Mouse (Mus musculus) thymus, postnatal 0 days (tissue): Measurements from ENCODE around the gene 2010005H15Rik. TPM values are rescaled to one million over a fixed set of nuclear protein-coding genes. Genes with fewer than 3 reads are reported as not detected.
"Not testable (repeated sequence)": the region's sequence is repeated elsewhere in the genome, so short reads cannot be mapped to it uniquely, and the experiment has no call there.

Experiments
- DNase-seq: peaks from one replicate; pipeline ENCODE4 v3.0.0-alpha.2; 2015; ENCODE audit warnings: low spot score
- polyA plus RNA-seq: library from polyadenylated mRNA; unstranded; fragments of >200 nt; fragmentation: Nextera tagmentation; extraction: Ambion mirVana; gene quantifications from 2 replicates; pipeline ENCODE4 v1.2.1, GENCODE M21; 2015

2010005H15Rik gene
- polyA plus RNA-seq = 1.5 and 1.8 TPM in 2 replicates

DNA sequence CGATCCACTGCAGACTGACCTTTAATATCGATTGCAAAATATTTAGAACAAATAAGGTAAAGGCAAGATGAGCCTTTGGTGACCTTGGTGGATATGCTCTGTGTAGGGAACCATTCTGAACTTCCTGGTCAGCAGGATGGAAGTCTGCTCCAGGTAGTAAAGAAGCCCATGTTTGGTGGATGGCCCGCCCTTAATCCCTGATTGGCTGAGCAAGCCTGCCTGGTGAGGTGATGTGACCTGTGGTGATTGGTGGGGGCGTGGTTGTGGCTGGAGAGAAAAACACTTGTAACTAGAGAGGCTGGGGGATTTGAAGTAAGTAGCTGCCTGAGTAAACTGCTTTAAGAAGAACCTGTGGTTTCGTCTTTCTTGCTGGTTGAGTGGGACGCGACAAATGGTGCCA lies at the start of gene 2010005H15Rik:
Gene 2010005H15Rik, plus strand, starts transcription at position 301 of the 400 bp plus-strand sequence.
- not testable (repeated sequence) for DNase-seq

DNA sequence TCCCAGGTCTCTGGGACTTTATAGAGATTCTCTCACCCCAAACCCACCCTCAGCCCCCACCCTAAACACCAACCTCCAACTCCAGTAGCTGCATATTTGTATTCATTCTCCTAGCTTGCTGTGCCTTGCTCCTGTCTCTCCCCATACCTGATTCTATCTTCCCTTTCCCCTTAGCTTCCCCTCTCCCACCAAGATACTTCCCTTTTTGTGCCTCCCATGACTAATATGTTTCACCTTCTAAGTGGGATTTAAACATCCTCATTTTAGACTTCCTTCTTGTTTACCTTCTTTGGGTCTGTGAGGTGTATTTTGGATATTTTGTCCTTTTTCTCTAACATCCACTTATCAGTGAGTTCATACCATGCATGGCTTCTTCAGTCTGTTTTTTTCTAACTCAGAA lies 45.2 kb upstream of the 2010005H15Rik start:
- no peak for DNase-seq

DNA sequence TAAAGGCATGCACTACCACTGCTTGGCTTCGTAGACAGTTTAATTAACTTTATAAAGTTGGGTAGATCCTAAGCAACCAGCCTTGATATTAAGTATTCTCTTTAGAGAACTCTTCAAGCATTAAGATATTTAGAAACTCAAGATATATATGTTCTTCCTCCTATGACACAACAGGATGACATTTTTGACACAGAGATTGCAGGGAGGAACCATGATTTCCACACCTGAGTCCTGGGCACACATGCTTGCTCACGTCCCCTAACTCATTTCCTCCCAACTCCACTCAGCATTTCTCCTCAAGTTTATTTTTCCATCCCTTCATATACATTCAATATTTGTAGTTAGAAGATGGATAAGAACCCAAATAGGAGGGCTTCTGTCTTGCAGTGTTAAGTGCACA lies 41.4 kb upstream of the 2010005H15Rik start:
- no peak for DNase-seq

DNA sequence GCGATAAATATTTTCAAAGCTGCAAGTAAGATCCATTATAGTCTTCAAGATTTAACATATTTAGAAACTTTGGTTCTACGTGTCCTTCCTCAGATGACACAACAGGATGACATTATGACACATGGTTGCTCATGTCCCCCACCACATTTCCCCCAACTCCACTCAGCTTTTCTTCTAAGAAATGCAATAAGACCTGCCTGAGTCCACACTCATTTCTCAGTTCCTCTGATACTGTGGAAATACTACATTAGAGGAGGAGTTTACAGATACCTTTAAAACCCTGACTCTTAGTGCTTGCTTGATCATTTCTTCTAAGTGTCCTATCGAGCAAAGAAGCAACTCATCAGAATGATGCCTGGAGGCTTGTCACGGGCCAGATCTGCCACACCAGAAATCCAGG lies 37.4 kb upstream of the 2010005H15Rik start, which contains the start of gene Gm5483:
Gene Gm5483, plus strand, starts transcription at position 301 of the 400 bp plus-strand sequence.
- DNase-seq = not testable (repeated sequence)

DNA sequence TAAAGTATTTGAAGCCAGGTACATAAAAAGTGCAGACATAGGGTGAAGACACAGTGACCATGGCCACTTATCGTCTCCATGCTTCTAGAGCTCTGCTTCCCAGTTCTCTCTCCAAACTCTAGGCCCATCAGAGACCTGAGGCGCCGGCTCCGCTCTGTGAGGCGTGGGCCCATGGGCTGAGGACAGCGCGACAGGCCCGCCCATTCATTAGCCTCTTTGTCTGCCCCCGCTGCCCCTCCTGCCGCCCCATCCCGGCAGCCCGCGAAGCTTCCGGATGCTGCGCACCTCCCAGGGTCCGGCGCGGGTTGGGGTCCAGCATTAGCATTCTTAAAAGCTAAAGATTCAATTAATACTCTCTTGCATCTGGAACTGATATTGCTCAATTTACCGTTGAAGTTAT lies 22.0 kb upstream of the 2010005H15Rik start:
- DNase-seq = no peak

DNA sequence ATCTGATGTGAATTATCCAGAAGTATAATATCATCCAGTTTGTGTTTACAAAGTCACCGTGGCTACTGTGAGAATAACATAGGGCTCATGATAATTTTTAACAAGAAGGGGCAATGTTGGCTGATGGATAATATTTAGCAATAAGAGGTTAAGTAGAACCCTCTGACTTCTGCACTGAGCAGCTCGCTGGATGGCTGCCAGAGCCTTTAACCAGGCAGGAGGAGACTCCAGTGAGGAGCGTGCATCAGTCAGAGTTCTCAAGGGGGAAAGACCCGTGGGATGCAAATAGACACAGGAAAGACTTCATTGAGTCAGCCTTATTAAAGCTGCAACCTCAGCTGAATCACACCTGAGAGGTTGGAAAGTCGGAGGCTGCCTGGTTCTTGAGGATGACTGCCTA lies 17.4 kb upstream of the 2010005H15Rik start:
- DNase-seq = no peak

DNA sequence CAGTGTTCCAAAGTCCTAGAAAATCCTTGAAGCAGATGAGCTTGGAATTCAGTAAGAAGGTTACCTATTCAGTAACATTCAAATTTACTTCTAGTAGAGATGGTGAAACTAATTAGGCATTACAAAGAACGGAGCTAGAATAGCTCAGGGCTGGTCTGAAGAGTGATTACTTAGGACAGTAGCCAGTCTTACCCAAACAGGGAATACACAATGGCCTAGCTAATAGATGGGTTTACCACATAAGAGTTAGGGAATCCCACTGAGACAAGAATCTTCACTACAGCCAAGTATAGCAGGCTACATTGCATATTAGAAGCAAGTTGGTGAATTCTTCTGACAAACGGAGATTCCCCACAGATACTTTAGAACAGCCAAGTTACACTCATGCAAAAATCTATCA lies 15.6 kb upstream of the 2010005H15Rik start:
- DNase-seq = not testable (repeated sequence)

DNA sequence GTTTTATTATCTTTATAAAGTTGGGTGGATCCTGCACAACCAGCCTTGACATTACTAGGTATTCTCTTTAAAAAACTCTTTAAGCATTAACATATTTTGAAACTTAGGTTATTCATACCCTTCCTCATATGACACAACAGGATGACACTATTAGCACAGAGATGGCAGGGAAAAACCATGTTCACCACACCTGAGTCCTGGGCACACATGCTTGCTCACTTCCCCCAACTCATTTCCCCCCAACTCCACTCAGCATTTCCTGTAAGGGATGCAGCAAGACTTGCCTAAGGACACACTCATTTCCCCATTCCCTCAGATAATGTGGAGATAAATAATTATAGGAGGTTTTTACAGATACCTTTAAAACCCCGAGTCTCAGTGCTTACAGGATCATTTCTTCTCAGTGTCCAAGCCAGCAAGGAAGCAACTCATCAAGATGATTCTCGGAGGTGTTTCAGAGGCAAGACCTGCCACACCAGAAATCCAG lies 11.3 kb upstream of the 2010005H15Rik start, which contains the start of gene Gm5416:
Gene Gm5416, plus strand, starts transcription at position 437 of the 487 bp plus-strand sequence.
- DNase-seq = no peak

DNA sequence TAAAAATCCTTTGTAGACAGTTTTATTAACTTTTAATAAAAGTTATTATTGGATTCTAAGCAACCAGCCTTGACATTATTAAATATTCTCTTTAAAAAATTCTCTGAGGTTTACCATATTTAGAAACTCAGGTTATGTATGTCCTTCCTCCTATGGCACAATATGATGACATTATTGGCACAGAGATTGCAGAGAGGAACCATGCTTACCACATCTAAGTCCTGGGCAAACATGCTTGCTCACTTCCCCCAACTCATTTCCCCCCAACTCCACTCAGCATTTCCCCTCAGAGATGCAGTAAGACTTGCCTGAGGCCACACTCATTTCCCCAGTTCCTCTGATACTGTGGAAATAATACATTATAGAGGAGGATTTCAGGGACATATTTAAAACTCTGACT lies 39.3 kb downstream of the 2010005H15Rik start:
- not testable (repeated sequence) for DNase-seq

DNA sequence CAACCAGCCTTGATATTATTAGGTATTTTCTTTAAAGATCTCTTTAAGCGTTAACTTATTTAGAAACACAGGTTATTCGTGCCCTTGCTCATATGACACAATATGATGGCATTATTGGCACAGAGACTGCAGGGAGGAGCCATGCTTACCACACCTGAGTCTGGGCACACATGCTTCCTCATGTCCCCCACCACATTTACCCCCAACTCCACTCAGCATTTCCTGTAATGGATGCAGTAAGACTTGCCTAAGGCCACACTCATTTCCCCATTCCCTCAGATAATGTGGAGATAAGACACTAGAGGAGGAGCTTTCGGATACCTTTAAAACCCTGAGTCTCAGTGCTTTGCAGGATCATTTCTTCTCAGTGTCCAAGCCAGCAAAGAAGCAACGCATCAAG lies 55.5 kb downstream of the 2010005H15Rik start, which contains the start of gene Stfa1:
Gene Stfa1, plus strand, starts transcription at position 156 of the 400 bp plus-strand sequence.
- DNase-seq = not testable (repeated sequence)

DNA sequence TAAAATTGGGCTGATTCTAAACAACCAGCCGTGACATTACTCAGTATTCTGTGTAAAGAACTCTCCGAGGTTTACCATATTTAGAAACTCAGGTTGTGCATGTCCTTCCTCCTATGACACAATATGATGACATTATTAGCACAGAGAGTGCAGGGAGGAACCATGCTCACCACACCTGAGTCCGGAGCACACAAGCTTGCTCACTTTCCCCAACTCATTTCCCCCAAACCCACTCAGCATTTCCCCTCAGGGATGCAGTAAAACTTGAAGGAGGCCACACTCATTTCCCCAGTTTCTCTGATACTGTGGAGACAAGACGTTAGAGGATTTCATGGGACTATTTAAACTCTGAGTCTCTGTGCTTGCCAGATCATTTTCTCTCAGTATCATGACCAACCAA lies 67.9 kb downstream of the 2010005H15Rik start:
- DNase-seq = no peak

Other genes starting within 250 kb of the 2010005H15Rik start
- gene Kpna1, start 242.7 kb upstream of the 2010005H15Rik start, polyA plus RNA-seq = 34.2 and 35.9 TPM in 2 replicates
- 9.8 and 10.1 TPM in 2 replicates for gene Wdr5b, start 180.3 kb upstream of the 2010005H15Rik start, polyA plus RNA-seq
- 230 and 278 TPM in 2 replicates for gene Fam162a, start 149.9 kb upstream of the 2010005H15Rik start, polyA plus RNA-seq
- gene Ccdc58, start 149.8 kb upstream of the 2010005H15Rik start, polyA plus RNA-seq = 59.5 and 63.8 TPM in 2 replicates
- gene Csta1, start 90.2 kb upstream of the 2010005H15Rik start, polyA plus RNA-seq = 0.12 and 2.3 TPM in 2 replicates
- gene Stfa2l1, start 64.7 kb upstream of the 2010005H15Rik start, polyA plus RNA-seq = 1.2 and 5.2 TPM in 2 replicates
- 2.1 and 6.2 TPM in 2 replicates for gene Gm5483, start 37.3 kb upstream of the 2010005H15Rik start, polyA plus RNA-seq
- 0.85 TPM in 1 of 2 replicates, not detected in the other for gene Gm5416, start 11.1 kb upstream of the 2010005H15Rik start, polyA plus RNA-seq
- 5.5 and 15.9 TPM in 2 replicates for gene Stfa1, start 55.5 kb downstream of the 2010005H15Rik start, polyA plus RNA-seq
- not detected in 2 replicates for gene BC117090, start 112.9 kb downstream of the 2010005H15Rik start, polyA plus RNA-seq
- 3.6 and 14.8 TPM in 2 replicates for gene BC100530, start 146.3 kb downstream of the 2010005H15Rik start, polyA plus RNA-seq
- 1.0 and 3.7 TPM in 2 replicates for gene Stfa2, start 187.0 kb downstream of the 2010005H15Rik start, polyA plus RNA-seq
- 1.6 and 3.7 TPM in 2 replicates for gene Stfa3, start 233.9 kb downstream of the 2010005H15Rik start, polyA plus RNA-seq